Mouse (Mus musculus) liver, embryonic 14.5 days (tissue): ENCODE measurements around the gene Kcnma1. TPM values are rescaled to one million over a fixed set of nuclear protein-coding genes. Genes with fewer than 3 reads are reported as not detected.

Source experiments
- ATAC-seq: fragments of 200-750 bp; cut with Nextera tagmentation; 2 replicates; pipeline ENCODE4 v1.8.0; 2017; ENCODE audit warnings: moderate number of reproducible peaks, mild to moderate bottlenecking, moderate library complexity; ENCODE audit not compliant: insufficient read depth
- DNase-seq, 3 experiments: peaks; one replicate each; pipeline ENCODE4 v3.0.0-alpha.2; 2012 to 2013; ENCODE audit warnings: low read depth in 3 of 3, low spot score in 3 of 3
- H3K27ac ChIP-seq: fragments of 300-500 bp; sonication (generic); 2 replicates; pipeline ENCODE4 v1.5.1; 2014; ENCODE audit warnings: moderate library complexity, mild to moderate bottlenecking, control low read depth, inconsistent platforms
- H3K27me3 ChIP-seq: fragments of 300-500 bp; sonication (generic); 2 replicates; pipeline ENCODE4 v1.6.1; 2014; ENCODE audit warnings: mild to moderate bottlenecking, low read length, moderate library complexity; ENCODE audit not compliant: control insufficient read depth, insufficient read depth
- H3K36me3 ChIP-seq: fragments of 300-500 bp; sonication (generic); replicated peaks from 2 replicates; pipeline ENCODE4 v1.6.1; 2014; ENCODE audit warnings: low read depth; ENCODE audit not compliant: control insufficient read depth, insufficient read depth
- H3K4me1 ChIP-seq, 2 experiments: fragments of 200-500 bp in 1 of 2; fragments of 300-500 bp in 1 of 2; sonication (generic) in 1 of 2; replicated peaks; 2 replicates each; pipeline ENCODE4 v1.6.1; 2012 to 2014; ENCODE audit warnings: antibody characterized with exemption in 1 of 2, inconsistent platforms in 1 of 2, low read length in 1 of 2; ENCODE audit not compliant: control insufficient read depth in 2 of 2, insufficient read depth in 2 of 2
- H3K4me2 ChIP-seq: fragments of 300-500 bp; sonication (generic); 2 replicates; pipeline ENCODE4 v1.6.1; 2014; ENCODE audit warnings: low read depth, mild to moderate bottlenecking, control low read depth, moderate library complexity
- H3K4me3 ChIP-seq, 2 experiments: fragments of 200-500 bp in 1 of 2; fragments of 300-500 bp in 1 of 2; sonication (generic) in 1 of 2; 2 replicates each; pipeline ENCODE4 v1.5.1; 2012 to 2014; ENCODE audit warnings: low read depth in 2 of 2, low read length in 2 of 2, mild to moderate bottlenecking in 2 of 2, control low read depth in 1 of 2, inconsistent platforms in 1 of 2, moderate library complexity in 1 of 2; ENCODE audit not compliant: insufficient read depth in 1 of 2
- H3K9ac ChIP-seq: fragments of 300-500 bp; sonication (generic); replicated peaks from 2 replicates; pipeline ENCODE4 v1.6.1; 2014; ENCODE audit warnings: mild to moderate bottlenecking, control low read depth, moderate library complexity
- H3K9me3 ChIP-seq: fragments of 300-500 bp; sonication (generic); 2 replicates; pipeline ENCODE4 v1.6.1; 2016; ENCODE audit warnings: low read length, mixed read lengths; ENCODE audit not compliant: control insufficient read depth
- CTCF ChIP-seq: IDR thresholded peaks from 2 replicates; pipeline ENCODE4 v1.5.1; 2016; ENCODE audit warnings: antibody characterized with exemption, low read depth, control low read depth
- EP300 ChIP-seq: IDR thresholded peaks from 2 replicates; pipeline ENCODE4 v1.6.1; 2016; ENCODE audit warnings: antibody characterized with exemption, low read depth
- WGBS: fragments of 180-500 bp; shearing (Covaris S2); extraction: QIAGEN DNeasy Blood & Tissue Kit; methylation state at CpG from one replicate; pipeline ENCODE4 v1.1.7; 2014; ENCODE audit not compliant: insufficient replicate concordance; 5-methylcytosine and 5-hydroxymethylcytosine counted together
- polyA plus RNA-seq, 2 experiments: library from polyadenylated mRNA; depleted of rRNA in 1 of 2; stranded (reverse) in 1 of 2; unstranded in 1 of 2; fragments of >200 nt; fragmentation: Nextera tagmentation in 1 of 2; extraction: Ambion mirVana in 1 of 2; gene quantifications; 2 replicates each; pipeline versions ENCODE4 v1.2.1 to v1.2.3; 2012 to 2014

Kcnma1 gene
- polyA plus RNA-seq, 2 experiments, result 0.03 TPM; not detected in 1

DNA sequence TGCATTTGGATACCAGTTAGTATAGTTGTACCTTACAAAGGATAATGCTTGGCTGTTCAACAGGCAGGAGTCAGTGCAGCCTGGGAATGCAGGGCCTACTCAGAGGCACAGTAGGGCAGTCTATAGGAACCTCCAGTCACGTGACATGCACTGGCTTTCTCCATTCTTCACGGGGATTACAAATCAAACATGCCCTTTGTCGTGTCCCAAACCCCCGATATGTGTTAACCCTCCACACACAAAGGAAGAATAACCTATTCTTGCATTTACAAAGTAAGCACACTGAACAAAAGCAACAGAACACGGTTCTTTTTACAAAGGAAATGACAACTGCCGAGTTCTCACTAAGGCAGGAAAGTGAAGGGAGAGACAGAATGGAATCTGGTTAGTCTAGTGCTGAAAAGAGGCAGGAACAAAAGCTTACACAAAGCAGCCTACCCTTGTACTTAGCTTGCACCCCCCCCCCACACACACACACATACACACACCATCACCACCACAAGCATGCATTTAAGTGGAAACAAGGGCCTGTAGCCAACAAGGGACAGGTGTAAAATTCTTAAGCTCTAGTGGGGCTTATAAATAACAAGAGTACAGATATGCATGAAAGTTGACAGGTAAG, 421.4 kb downstream of the Kcnma1 start:
- H3K27me3 ChIP-seq, result no peaks in the 10 kb centered on the region
- TF ChIP-seq CTCF (no peak), EP300 (no peak)
- 44% methylated on average over 6 of the region's 6 CpGs for WGBS
- no peaks in the 10 kb centered on the region for H3K36me3 ChIP-seq
- H3K4me2 ChIP-seq, result no peak overlapping the region
- H3K4me1 ChIP-seq, result no peaks in the 10 kb centered on the region
- DNase-seq (no peak), ATAC-seq (no peak)
- H3K27ac ChIP-seq, result no peak overlapping the region
- H3K9ac ChIP-seq, result no peak overlapping the region
- no peak overlapping the region for H3K4me3 ChIP-seq
- no peaks in the 10 kb centered on the region for H3K9me3 ChIP-seq

GRCm38 (mm10) chr14:23589744-23590481, 424.4 kb downstream of the Kcnma1 start:
- H3K4me1 ChIP-seq, result no peaks in the 10 kb centered on the region
- ATAC-seq (no peak), DNase-seq (no peak)
- H3K36me3 ChIP-seq, result no peaks in the 10 kb centered on the region
- no peaks in the 10 kb centered on the region for H3K27me3 ChIP-seq
- no peaks in the 10 kb centered on the region for H3K9me3 ChIP-seq
- WGBS, result 48% methylated on average over 7 of the region's 7 CpGs
- no peak overlapping the region for H3K27ac ChIP-seq
- H3K9ac ChIP-seq, result no peak overlapping the region
- no peak overlapping the region for H3K4me2 ChIP-seq
- TF ChIP-seq EP300 (no peak), CTCF (no peak)
- no peak overlapping the region for H3K4me3 ChIP-seq

DNA sequence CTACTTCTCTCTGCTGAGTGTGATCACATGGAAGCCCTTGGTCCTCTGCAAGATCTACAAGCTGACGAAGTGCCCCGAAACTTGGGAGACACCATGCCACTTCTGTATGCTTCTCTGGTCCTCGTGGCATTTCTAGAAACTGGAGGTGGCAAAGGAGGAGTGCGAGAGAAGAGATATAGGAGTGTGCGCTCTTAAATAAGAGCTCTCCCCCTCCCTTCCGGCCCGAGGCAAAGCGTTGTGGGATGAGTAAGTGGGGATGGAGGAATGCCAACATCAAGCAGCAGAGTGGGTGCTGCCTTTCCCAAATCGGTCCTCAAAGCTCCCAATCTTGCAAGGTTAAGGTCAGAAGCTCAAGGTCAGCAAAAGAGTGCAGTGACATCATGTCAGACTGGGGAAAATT, 426.8 kb downstream of the Kcnma1 start:
- no peak for TF ChIP-seq EP300
- TF ChIP-seq CTCF, result no peak
- no peak overlapping the region for H3K9ac ChIP-seq
- DNase-seq, result no peak
- H3K27me3 ChIP-seq, result no peaks in the 10 kb centered on the region
- ATAC-seq, result no peak
- H3K9me3 ChIP-seq, result no peaks in the 10 kb centered on the region
- no peaks in the 10 kb centered on the region for H3K4me1 ChIP-seq
- H3K4me3 ChIP-seq, result no peak overlapping the region
- no peak overlapping the region for H3K4me2 ChIP-seq
- WGBS, result 61% methylated on average over 9 of the region's 9 CpGs
- H3K36me3 ChIP-seq, result no peaks in the 10 kb centered on the region
- no peak overlapping the region for H3K27ac ChIP-seq

DNA sequence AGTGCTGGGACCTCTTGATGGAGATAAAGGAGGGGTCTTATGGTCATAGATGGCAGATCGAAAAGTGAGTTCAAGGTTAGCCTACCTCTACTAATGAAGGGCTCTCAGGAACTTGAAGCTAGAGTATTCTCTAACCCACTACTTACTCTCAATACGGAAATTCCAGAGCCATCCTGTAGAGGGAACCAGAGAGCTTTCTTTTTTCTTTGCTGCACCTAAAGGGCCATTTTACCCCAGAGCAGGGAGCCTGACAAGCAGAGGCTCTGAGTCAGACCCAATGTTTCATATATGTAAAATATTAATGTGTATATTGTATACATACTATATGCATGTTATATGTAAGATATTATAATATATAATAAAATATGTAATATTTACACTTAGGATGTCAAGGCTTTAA, 431.1 kb downstream of the Kcnma1 start:
- TF ChIP-seq EP300 (no peak), CTCF (peak; percentile 48)
- no peak overlapping the region for H3K4me2 ChIP-seq
- no peak overlapping the region for H3K27ac ChIP-seq
- 10% methylated on average over 2 of the region's 2 CpGs for WGBS
- peak in 1 of 3 experiments; percentile 4 for DNase-seq
- H3K9me3 ChIP-seq, result no peaks in the 10 kb centered on the region
- no peaks in the 10 kb centered on the region for H3K27me3 ChIP-seq
- H3K9ac ChIP-seq, result no peak overlapping the region
- no peak overlapping the region for H3K4me3 ChIP-seq
- no peaks in the 10 kb centered on the region for H3K36me3 ChIP-seq
- H3K4me1 ChIP-seq, result no peaks in the 10 kb centered on the region
- ATAC-seq, result no peak

GRCm38 (mm10) chr14:23581282-23581681, 433.0 kb downstream of the Kcnma1 start:
- H3K27ac ChIP-seq, result no peak overlapping the region
- no peaks in the 10 kb centered on the region for H3K9me3 ChIP-seq
- ATAC-seq, result no peak
- no peaks in the 10 kb centered on the region for H3K4me1 ChIP-seq
- TF ChIP-seq CTCF (no peak), EP300 (no peak)
- no peaks in the 10 kb centered on the region for H3K36me3 ChIP-seq
- DNase-seq, result no peak
- no peak overlapping the region for H3K4me3 ChIP-seq
- no peak overlapping the region for H3K4me2 ChIP-seq
- no peaks in the 10 kb centered on the region for H3K27me3 ChIP-seq
- H3K9ac ChIP-seq, result no peak overlapping the region
- WGBS, result 55% methylated on average over 3 of the region's 3 CpGs
